7 mouse cellular contexts compared by ENCODE assay signal in genomic region chr19:5649298-5649741, GRCm38 (mm10). TPM values are rescaled to one million over a fixed set of nuclear protein-coding genes. Genes with fewer than 3 reads are reported as not detected.
A peak's percentile ranks its signal among the peaks of the same experiment; 100 is the strongest.
DNase-seq lines count a peak whose midpoint lies in the region; ATAC-seq and TF ChIP-seq lines count a peak whose summit lies in the region.

No protein-coding gene starts in this region.

- TF ChIP-seq EP300 in liver, postnatal 0 days (IDR thresholded peaks at IDR 0.05; ENCODE audit: low read depth): no peak

- peak overlapping the region; percentile 21; the same call in 1 of the 2 replicates for H3K4me3 ChIP-seq in embryonic facial prominence, embryonic 11.5 days (ENCODE audit: low read depth, low read length)
- H3K4me3 ChIP-seq in hindbrain, postnatal 0 days (ENCODE audit: low read length): peak overlapping the region; percentile 19; the same call in 1 of the 2 replicates
- H3K4me3 ChIP-seq in liver, postnatal 0 days (ENCODE audit: low read depth, low read length): peak overlapping the region; percentile 37
- H3K4me3 ChIP-seq in neural tube, embryonic 15.5 days (replicated peaks): peak overlapping the region; percentile 29

- ATAC-seq in embryonic facial prominence, embryonic 11.5 days (replicated peaks; ENCODE audit: insufficient number of reproducible peaks, low FRiP score, low TSS enrichment, low read depth): no peak
- no peak for ATAC-seq in hindbrain, postnatal 0 days
- ATAC-seq in liver, postnatal 0 days: peak; percentile 42
- ATAC-seq in neural tube, embryonic 15.5 days (ENCODE audit: low FRiP score): peak; percentile 32; the same call in 1 of the 2 replicates

- H3K27ac ChIP-seq in embryonic facial prominence, embryonic 11.5 days (replicated peaks; ENCODE audit: low read depth, low read length): peak overlapping the region; percentile 60
- H3K27ac ChIP-seq in hindbrain, postnatal 0 days: peak overlapping the region; percentile 79; the same call in 1 of the 2 replicates
- peak overlapping the region; percentile 81 for H3K27ac ChIP-seq in liver, postnatal 0 days (ENCODE audit: low read depth)
- H3K27ac ChIP-seq in neural tube, embryonic 15.5 days (replicated peaks): peak overlapping the region; percentile 81

- whole genome bisulfite sequencing in embryonic facial prominence, embryonic 11.5 days: 70% methylated on average over 6 of the region's 6 CpGs
- 62% methylated on average over 6 of the region's 6 CpGs for WGBS in hindbrain, postnatal 0 days
- WGBS in liver, postnatal 0 days (ENCODE audit: insufficient replicate concordance): 22% methylated on average over 6 of the region's 6 CpGs
- WGBS in neural tube, embryonic 15.5 days: 69% methylated on average over 6 of the region's 6 CpGs

- no peaks in the 10 kb centered on the region; the same call in 1 of the 2 replicates for H3K36me3 ChIP-seq in embryonic facial prominence, embryonic 11.5 days (replicated peaks; ENCODE audit: control insufficient read depth, insufficient read depth, low read depth, low read length)
- H3K36me3 ChIP-seq in hindbrain, postnatal 0 days (ENCODE audit: insufficient read depth, low read length): peaks cover 35% of the 10 kb centered on the region
- H3K36me3 ChIP-seq in liver, postnatal 0 days (replicated peaks; ENCODE audit: insufficient read depth, low read length): peaks cover 69% of the 10 kb centered on the region
- peaks cover 49% of the 10 kb centered on the region for H3K36me3 ChIP-seq in neural tube, embryonic 15.5 days

- H3K4me2 ChIP-seq in embryonic facial prominence, embryonic 11.5 days (ENCODE audit: low read depth, low read length): peak overlapping the region; percentile 54
- H3K4me2 ChIP-seq in hindbrain, postnatal 0 days (ENCODE audit: low read depth, low read length): peak overlapping the region; percentile 55
- H3K4me2 ChIP-seq in liver, postnatal 0 days (ENCODE audit: low read depth, low read length): peak overlapping the region; percentile 82
- H3K4me2 ChIP-seq in neural tube, embryonic 15.5 days: peak overlapping the region; percentile 63

- no peak for DNase-seq in embryonic facial prominence, embryonic 11.5 days (ENCODE audit: low spot score)
- DNase-seq in gastrocnemius, postnatal 14 days: peak; percentile 79
- no peak for DNase-seq in hindbrain, postnatal 0 days (ENCODE audit: low spot score)
- peak; percentile 60 for DNase-seq in liver, postnatal 0 days
- DNase-seq in left cerebral cortex, adult 8-10 months (ENCODE audit: low spot score in 2 of 2): no peak
- DNase-seq in cerebellum, postnatal 4 days (ENCODE audit: low spot score in 2 of 2): no peak

- TF ChIP-seq CTCF in hindbrain, postnatal 0 days (IDR thresholded peaks at IDR 0.05; ENCODE audit: low read depth): no peak
- TF ChIP-seq CTCF in liver, postnatal 0 days (IDR thresholded peaks at IDR 0.05; ENCODE audit: low read depth): no peak

- H3K4me1 ChIP-seq in embryonic facial prominence, embryonic 11.5 days (ENCODE audit: control insufficient read depth, insufficient read depth, low read length): peaks cover 5% of the 10 kb centered on the region; the same call in 1 of the 2 replicates
- H3K4me1 ChIP-seq in hindbrain, postnatal 0 days (ENCODE audit: insufficient read depth, low read length): peaks cover 16% of the 10 kb centered on the region; the same call in 1 of the 2 replicates
- peaks cover 19% of the 10 kb centered on the region for H3K4me1 ChIP-seq in liver, postnatal 0 days (ENCODE audit: insufficient read depth)
- H3K4me1 ChIP-seq in neural tube, embryonic 15.5 days: peaks cover 24% of the 10 kb centered on the region

- peak overlapping the region; percentile 59 for H3K9ac ChIP-seq in embryonic facial prominence, embryonic 11.5 days (replicated peaks; ENCODE audit: low read length)
- H3K9ac ChIP-seq in hindbrain, postnatal 0 days (replicated peaks; ENCODE audit: low read length): peak overlapping the region; percentile 25
- H3K9ac ChIP-seq in liver, postnatal 0 days (replicated peaks): peak overlapping the region; percentile 51
- H3K9ac ChIP-seq in neural tube, embryonic 15.5 days (replicated peaks): peak overlapping the region; percentile 39

- no peaks in the 10 kb centered on the region for H3K9me3 ChIP-seq in embryonic facial prominence, embryonic 11.5 days (replicated peaks; ENCODE audit: control insufficient read depth, low read length)
- H3K9me3 ChIP-seq in hindbrain, postnatal 0 days (ENCODE audit: low read length): no peaks in the 10 kb centered on the region
- no peaks in the 10 kb centered on the region for H3K9me3 ChIP-seq in liver, postnatal 0 days (ENCODE audit: low read length)
- H3K9me3 ChIP-seq in neural tube, embryonic 15.5 days (replicated peaks): no peaks in the 10 kb centered on the region

- intact Hi-C loops in gastrocnemius, postnatal 14 days (cut with DNase I; ENCODE audit: low total_unique reads): no loop called here

- H3K27me3 ChIP-seq in embryonic facial prominence, embryonic 11.5 days (ENCODE audit: control insufficient read depth, insufficient read depth, low read length): peaks cover 2% of the 10 kb centered on the region
- no peaks in the 10 kb centered on the region for H3K27me3 ChIP-seq in hindbrain, postnatal 0 days (ENCODE audit: insufficient read depth, low read length)
- no peaks in the 10 kb centered on the region for H3K27me3 ChIP-seq in liver, postnatal 0 days (ENCODE audit: insufficient read depth, low read length)
- H3K27me3 ChIP-seq in neural tube, embryonic 15.5 days (replicated peaks): peaks cover 15% of the 10 kb centered on the region

RNA-seq across cellular contexts. Expression of gene Rela, which starts 12.0 kb away (rescaled TPM):
- 37.0 and 39.1 TPM in 2 replicates for polyA plus RNA-seq in embryonic facial prominence, embryonic 11.5 days (2014; fragmentation: Nextera tagmentation; extraction: Ambion mirVana)
- total RNA-seq in gastrocnemius, postnatal 14 days (2021): 10 to 100 TPM; 17.1 to 21.9 TPM
- total RNA-seq in hindbrain, postnatal 0 days (2014; rRNA removed): 40.1 and 40.8 TPM in 2 replicates
- polyA plus RNA-seq in hindbrain, postnatal 0 days (2015; fragmentation: Nextera tagmentation; extraction: Ambion mirVana): 30.3 and 33.1 TPM in 2 replicates
- 21.3 and 22.6 TPM in 2 replicates for polyA plus RNA-seq in liver, postnatal 0 days (2015; fragmentation: Nextera tagmentation; extraction: Ambion mirVana)
- polyA plus RNA-seq in neural tube, embryonic 15.5 days (2015; fragmentation: Nextera tagmentation; extraction: Ambion mirVana): 31.6 and 39.2 TPM in 2 replicates
- total RNA-seq in left cerebral cortex, adult 8-10 months (2022): 10 to 100 TPM; 22.5 to 25.3 (median 23.7) TPM

RNA-seq across cellular contexts. Expression of gene Sipa1, which starts 14.2 kb away (rescaled TPM):
- polyA plus RNA-seq in embryonic facial prominence, embryonic 11.5 days (2014; fragmentation: Nextera tagmentation; extraction: Ambion mirVana): 12.4 and 13.2 TPM in 2 replicates
- total RNA-seq in gastrocnemius, postnatal 14 days (2021): 10 to 100 TPM; 19.3 to 22.4 TPM
- 25.6 and 43.2 TPM in 2 replicates for total RNA-seq in hindbrain, postnatal 0 days (2014; rRNA removed)
- polyA plus RNA-seq in hindbrain, postnatal 0 days (2015; fragmentation: Nextera tagmentation; extraction: Ambion mirVana): 18.7 and 18.8 TPM in 2 replicates
- 14.1 and 15.3 TPM in 2 replicates for polyA plus RNA-seq in liver, postnatal 0 days (2015; fragmentation: Nextera tagmentation; extraction: Ambion mirVana)
- polyA plus RNA-seq in neural tube, embryonic 15.5 days (2015; fragmentation: Nextera tagmentation; extraction: Ambion mirVana): 19.1 and 21.7 TPM in 2 replicates
- total RNA-seq in left cerebral cortex, adult 8-10 months (2022): 10 to 100 TPM; 12.5 to 20.7 (median 14.9) TPM

RNA-seq across cellular contexts. Expression of gene Map3k11, which starts 39.2 kb away (rescaled TPM):
- polyA plus RNA-seq in embryonic facial prominence, embryonic 11.5 days (2014; fragmentation: Nextera tagmentation; extraction: Ambion mirVana): 13.1 and 14.6 TPM in 2 replicates
- 10 to 100 TPM; 16.7 TPM for total RNA-seq in gastrocnemius, postnatal 14 days (2021)
- 20.6 and 20.7 TPM in 2 replicates for total RNA-seq in hindbrain, postnatal 0 days (2014; rRNA removed)
- polyA plus RNA-seq in hindbrain, postnatal 0 days (2015; fragmentation: Nextera tagmentation; extraction: Ambion mirVana): 10.0 and 10.7 TPM in 2 replicates
- polyA plus RNA-seq in liver, postnatal 0 days (2015; fragmentation: Nextera tagmentation; extraction: Ambion mirVana): 10.4 and 12.5 TPM in 2 replicates
- polyA plus RNA-seq in neural tube, embryonic 15.5 days (2015; fragmentation: Nextera tagmentation; extraction: Ambion mirVana): 12.7 and 18.3 TPM in 2 replicates
- 10 to 100 TPM; 19.0 to 20.2 (median 19.7) TPM for total RNA-seq in left cerebral cortex, adult 8-10 months (2022)

RNA-seq across cellular contexts. Expression of gene Kat5, which starts 39.3 kb away (rescaled TPM):
- polyA plus RNA-seq in embryonic facial prominence, embryonic 11.5 days (2014; fragmentation: Nextera tagmentation; extraction: Ambion mirVana): 28.9 and 32.2 TPM in 2 replicates
- total RNA-seq in gastrocnemius, postnatal 14 days (2021): 10 to 100 TPM; 22.0 to 25.9 TPM
- total RNA-seq in hindbrain, postnatal 0 days (2014; rRNA removed): 95.2 and 163 TPM in 2 replicates
- polyA plus RNA-seq in hindbrain, postnatal 0 days (2015; fragmentation: Nextera tagmentation; extraction: Ambion mirVana): 72.0 and 74.0 TPM in 2 replicates
- polyA plus RNA-seq in liver, postnatal 0 days (2015; fragmentation: Nextera tagmentation; extraction: Ambion mirVana): 15.1 and 15.8 TPM in 2 replicates
- 64.9 and 66.2 TPM in 2 replicates for polyA plus RNA-seq in neural tube, embryonic 15.5 days (2015; fragmentation: Nextera tagmentation; extraction: Ambion mirVana)
- total RNA-seq in left cerebral cortex, adult 8-10 months (2022): 100 to 1,000 TPM in 1 of 4 experiments, 10 to 100 TPM in 3; 87.3 to 115 (median 97.0) TPM

RNA-seq across cellular contexts. Expression of gene Pcnx3, which starts 39.4 kb away (rescaled TPM):
- 17.5 and 22.0 TPM in 2 replicates for polyA plus RNA-seq in embryonic facial prominence, embryonic 11.5 days (2014; fragmentation: Nextera tagmentation; extraction: Ambion mirVana)
- 10 to 100 TPM; 15.3 to 17.6 TPM for total RNA-seq in gastrocnemius, postnatal 14 days (2021)
- 75.1 and 97.0 TPM in 2 replicates for total RNA-seq in hindbrain, postnatal 0 days (2014; rRNA removed)
- 16.8 and 17.2 TPM in 2 replicates for polyA plus RNA-seq in hindbrain, postnatal 0 days (2015; fragmentation: Nextera tagmentation; extraction: Ambion mirVana)
- polyA plus RNA-seq in liver, postnatal 0 days (2015; fragmentation: Nextera tagmentation; extraction: Ambion mirVana): 5.2 and 5.6 TPM in 2 replicates
- 21.0 and 23.4 TPM in 2 replicates for polyA plus RNA-seq in neural tube, embryonic 15.5 days (2015; fragmentation: Nextera tagmentation; extraction: Ambion mirVana)
- 10 to 100 TPM; 74.4 to 86.8 (median 80.3) TPM for total RNA-seq in left cerebral cortex, adult 8-10 months (2022)

Comparison
In these comparisons a context has a peak if more than half of its experiments do, and no peak if none do; other contexts are left out.
1. ATAC-seq: peak in liver, postnatal 0 days (single experiment) and neural tube, embryonic 15.5 days (single experiment); none in embryonic facial prominence, embryonic 11.5 days (single experiment) and hindbrain, postnatal 0 days (single experiment).
2. DNase-seq: peak in gastrocnemius, postnatal 14 days (single experiment) and liver, postnatal 0 days (single experiment); none in embryonic facial prominence, embryonic 11.5 days (single experiment), hindbrain, postnatal 0 days (single experiment), left cerebral cortex, adult 8-10 months (0 of 2) and cerebellum, postnatal 4 days (0 of 2).
3. Peak in every context shown above with its lines, with median percentiles within 50 percentile points of each other: H3K27ac ChIP-seq, H3K4me2 ChIP-seq, H3K4me3 ChIP-seq and H3K9ac ChIP-seq.